Mouse (Mus musculus) MEL (cell line): ENCODE results near the gene C1qtnf1. TPM values are rescaled to one million over a fixed set of nuclear protein-coding genes. Genes with fewer than 3 reads are reported as not detected.

Experiments used
- DNase-seq: peaks from one replicate; pipeline ENCODE4 v3.0.0; 2011; ENCODE audit warnings: low read depth, low spot score
- H3K27ac ChIP-seq: 2 replicates; pipeline ENCODE4 v1.5.1; 2012; ENCODE audit warnings: low read depth, mild to moderate bottlenecking, control low read depth, low read length, moderate library complexity; ENCODE audit not compliant: control insufficient read depth
- H3K27me3 ChIP-seq, 2 experiments: fragments of 150-350 bp in 1 of 2; sonication (generic) in 1 of 2; 2 replicates each; pipeline ENCODE4 v1.6.1; 2012; ENCODE audit warnings: low read length in 2 of 2, mild to moderate bottlenecking in 2 of 2, improper control_type of control experiment in 1 of 2, moderate library complexity in 1 of 2; ENCODE audit not compliant: insufficient read depth in 2 of 2, control insufficient read depth in 1 of 2
- H3K36me3 ChIP-seq, 2 experiments: 2 replicates each; pipeline ENCODE4 v1.6.1; 2012 to 2014; ENCODE audit warnings: low read length in 2 of 2, improper control_type of control experiment in 1 of 2, inconsistent platforms in 1 of 2, mild to moderate bottlenecking in 1 of 2; ENCODE audit not compliant: insufficient read depth in 2 of 2, control insufficient read depth in 1 of 2
- H3K4me1 ChIP-seq, 2 experiments: fragments of 150-350 bp in 1 of 2; sonication (generic) in 1 of 2; 2 replicates each; pipeline ENCODE4 v1.6.1; 2012; ENCODE audit warnings: low read length in 2 of 2, improper control_type of control experiment in 1 of 2, mild to moderate bottlenecking in 1 of 2; ENCODE audit not compliant: insufficient read depth in 2 of 2, control insufficient read depth in 1 of 2
- H3K4me3 ChIP-seq, 2 experiments: fragments of 150-350 bp in 1 of 2; sonication (generic) in 1 of 2; 2 replicates each; pipeline ENCODE4 v1.5.1; 2012; ENCODE audit warnings: low read depth in 2 of 2, low read length in 2 of 2, mild to moderate bottlenecking in 2 of 2, moderate library complexity in 2 of 2, control low read depth in 1 of 2, improper control_type of control experiment in 1 of 2; ENCODE audit not compliant: control insufficient read depth in 1 of 2, insufficient read depth in 1 of 2
- H3K79me2 ChIP-seq: 2 replicates; pipeline ENCODE4 v1.6.1; 2012; ENCODE audit warnings: mild to moderate bottlenecking, low read length, moderate library complexity; ENCODE audit not compliant: control insufficient read depth, poor library complexity, insufficient read depth
- H3K9ac ChIP-seq: 2 replicates; pipeline ENCODE4 v1.6.1; 2012; ENCODE audit warnings: low read depth, mild to moderate bottlenecking, control low read depth, low read length, moderate library complexity; ENCODE audit not compliant: control insufficient read depth, poor library complexity, severe bottlenecking
- H3K9me3 ChIP-seq: fragments of 150-350 bp; sonication (generic); replicated peaks from 2 replicates; pipeline ENCODE4 v1.6.1; 2012; ENCODE audit warnings: mild to moderate bottlenecking, low read length, improper control_type of control experiment, moderate library complexity; ENCODE audit not compliant: insufficient read depth
- CHD1 ChIP-seq: IDR thresholded peaks from 2 replicates; pipeline ENCODE4 v1.6.1; 2012; ENCODE audit warnings: low read depth, mild to moderate bottlenecking, inconsistent platforms, low read length, improper control_type of control experiment
- ELF1 ChIP-seq: IDR thresholded peaks from 2 replicates; pipeline ENCODE4 v1.6.1; 2014; ENCODE audit warnings: low read depth, mild to moderate bottlenecking, inconsistent platforms, low read length, improper control_type of control experiment, moderate library complexity
- EP300 ChIP-seq, 2 experiments: IDR thresholded peaks; 2 replicates each; pipeline ENCODE4 v1.6.1; 2011; ENCODE audit warnings: improper control_type of control experiment in 2 of 2, low read length in 2 of 2, low read depth in 1 of 2, mild to moderate bottlenecking in 1 of 2
- ETS1 ChIP-seq: IDR thresholded peaks from 2 replicates; pipeline ENCODE4 v1.6.1; 2012; ENCODE audit warnings: low read depth, mild to moderate bottlenecking, inconsistent platforms, low read length, improper control_type of control experiment, moderate library complexity
- GATA1 ChIP-seq: IDR thresholded peaks from 2 replicates; pipeline ENCODE4 v1.6.1; 2011; ENCODE audit warnings: low read depth, low read length, improper control_type of control experiment
- HCFC1 ChIP-seq: IDR thresholded peaks from 2 replicates; pipeline ENCODE4 v1.6.1; 2012; ENCODE audit warnings: low read depth, mild to moderate bottlenecking, inconsistent platforms, low read length, improper control_type of control experiment, moderate library complexity
- JUND ChIP-seq: IDR thresholded peaks from 2 replicates; pipeline ENCODE4 v1.6.1; 2011; ENCODE audit warnings: low read depth, mild to moderate bottlenecking, improper control_type of control experiment, low read length
- MAFK ChIP-seq: IDR thresholded peaks from 2 replicates; pipeline ENCODE4 v1.6.1; 2011; ENCODE audit warnings: low read depth, mild to moderate bottlenecking, low read length, improper control_type of control experiment, borderline replicate concordance
- MAX ChIP-seq: IDR thresholded peaks from 2 replicates; pipeline ENCODE4 v1.6.1; 2011; ENCODE audit warnings: low read length, improper control_type of control experiment
- MEF2A ChIP-seq: IDR thresholded peaks from 2 replicates; pipeline ENCODE4 v1.6.1; 2014; ENCODE audit warnings: low read depth, mild to moderate bottlenecking, inconsistent platforms, low read length, improper control_type of control experiment; ENCODE audit not compliant: poor library complexity, insufficient replicate concordance, severe bottlenecking; ENCODE audit errors: extremely low read depth
- MXI1 ChIP-seq: IDR thresholded peaks from 2 replicates; pipeline ENCODE4 v1.6.1; 2011; ENCODE audit warnings: mild to moderate bottlenecking, low read depth, low read length, improper control_type of control experiment
- NELFE ChIP-seq: IDR thresholded peaks from 2 replicates; pipeline ENCODE4 v1.6.1; 2011; ENCODE audit warnings: low read depth, low read length, improper control_type of control experiment
- NRF1 ChIP-seq: IDR thresholded peaks from 2 replicates; pipeline ENCODE4 v1.6.1; 2014; ENCODE audit warnings: low read depth, mild to moderate bottlenecking, inconsistent platforms, low read length, improper control_type of control experiment, moderate library complexity; ENCODE audit not compliant: poor library complexity, insufficient read depth, severe bottlenecking
- POLR2A ChIP-seq, 2 experiments: IDR thresholded peaks; 2 replicates each; pipeline ENCODE4 v1.6.1; 2011 to 2012; ENCODE audit warnings: low read length in 2 of 2, mild to moderate bottlenecking in 2 of 2, control low read depth in 1 of 2, improper control_type of control experiment in 1 of 2, low read depth in 1 of 2, moderate library complexity in 1 of 2; ENCODE audit not compliant: control insufficient read depth in 1 of 2, insufficient read depth in 1 of 2, poor library complexity in 1 of 2
- RAD21 ChIP-seq: IDR thresholded peaks from 2 replicates; pipeline ENCODE4 v1.6.1; 2011; ENCODE audit warnings: mild to moderate bottlenecking, low read depth, low read length, improper control_type of control experiment
- SMC3 ChIP-seq: IDR thresholded peaks from 2 replicates; pipeline ENCODE4 v1.6.1; 2011; ENCODE audit warnings: low read depth, low read length, improper control_type of control experiment
- TBP ChIP-seq: IDR thresholded peaks from 2 replicates; pipeline ENCODE4 v1.8.0; 2011; ENCODE audit warnings: low read depth, low read length, improper control_type of control experiment
- USF1 ChIP-seq: IDR thresholded peaks from 2 replicates; pipeline ENCODE4 v1.6.1; 2014; ENCODE audit warnings: low read depth, mild to moderate bottlenecking, inconsistent platforms, low read length, improper control_type of control experiment, moderate library complexity
- ZC3H11A ChIP-seq: IDR thresholded peaks from 2 replicates; pipeline ENCODE4 v1.6.1; 2012; ENCODE audit warnings: low read depth, mild to moderate bottlenecking, inconsistent platforms, low read length, improper control_type of control experiment
- ZKSCAN1 ChIP-seq: IDR thresholded peaks from 2 replicates; pipeline ENCODE4 v1.6.1; 2012; ENCODE audit warnings: low read depth, mild to moderate bottlenecking, inconsistent platforms, low read length, improper control_type of control experiment, moderate library complexity
- ZMIZ1 ChIP-seq: IDR thresholded peaks from 2 replicates; pipeline ENCODE4 v1.6.1; 2012; ENCODE audit warnings: low read depth, mild to moderate bottlenecking, inconsistent platforms, low read length, improper control_type of control experiment, moderate library complexity
- ZNF384 ChIP-seq: IDR thresholded peaks from 2 replicates; pipeline ENCODE4 v1.6.1; 2012; ENCODE audit warnings: low read depth, mild to moderate bottlenecking, inconsistent platforms, low read length, improper control_type of control experiment
- polyA plus RNA-seq, 2 experiments: library from polyadenylated mRNA; stranded (reverse) in 1 of 2; unstranded in 1 of 2; fragments of >175 nt in 1 of 2; fragments of >200 nt in 1 of 2; gene quantifications; 2 replicates each; pipeline versions ENCODE4 v1.2.1 to v1.2.4; 2012; ENCODE audit warnings: low replicate concordance in 2 of 2, low read depth in 1 of 2; ENCODE audit not compliant: insufficient read length in 2 of 2, insufficient read depth in 1 of 2, missing spikeins in 1 of 2
- total RNA-seq: library from RNA; depleted of rRNA; stranded (reverse); fragments of 300-350 nt; gene quantifications from 2 replicates; pipeline ENCODE4 v1.2.3, GENCODE M21; 2012; rRNA removed

C1qtnf1 gene
- total RNA-seq (0.07 and 0.27 TPM in 2 replicates), polyA plus RNA-seq (under 1 TPM in 1 of 2 experiments, not detected in 1; 0.72 TPM)

- Histone ChIP-seq H3K79me2 (no peaks in the 10 kb centered on the region), H3K27ac (no peak within 1 kb of the TSS), H3K36me3 (peaks cover 0 to 5% of the 10 kb centered on the region in 2 experiments; a peak in 2 of 4 replicates), H3K4me1 (peaks cover 2 to 13% of the 10 kb centered on the region in 2 experiments; a peak in 3 of 4 replicates), H3K9ac (peak within 1 kb of the TSS; percentile 48), H3K4me3 (peak within 1 kb of the TSS; percentile 14 to 30; a peak in 3 of 4 replicates), H3K9me3 (no peaks in the 10 kb centered on the region), H3K27me3 (no peaks in the 10 kb centered on the region; a peak in 1 of 4 replicates)
- TF ChIP-seq GATA1 (0 out of 2 replicates have a peak, but pooled peaks have one; percentile 19), JUND (peak; percentile 55; the same call in 1 of the 2 replicates), ETS1 (peak; percentile 19; the same call in 1 of the 2 replicates), MEF2A (no peak), MAFK (no peak), EP300 (IDR thresholded peaks at IDR 0.05; ENCODE audit: low read depth in 1 of 2, low read length in 2 of 2) (0 out of 4 replicates have a peak, but pooled peaks of 1 of the 2 experiments have one; percentile 8)
- DNase-seq = peak; percentile 67
Measured at GRCm38 (mm10) chr11:118427986-118428385, at the start of gene C1qtnf1. Gene C1qtnf1 (plus strand): TSS chr11:118428203.

GRCm38 (mm10) chr11:118378656-118379055 is 49.3 kb upstream of the C1qtnf1 start:
- H3K79me2 ChIP-seq = no peaks in the 10 kb centered on the region
- TF ChIP-seq SMC3 (no peak), HCFC1 (no peak), NELFE (no peak), ZKSCAN1 (no peak), ZMIZ1 (no peak), ZNF384 (no peak), EP300 (IDR thresholded peaks at IDR 0.05; ENCODE audit: low read depth in 1 of 2, low read length in 2 of 2) (no peak), MXI1 (no peak), NRF1 (no peak), ZC3H11A (no peak), CHD1 (no peak), POLR2A (IDR thresholded peaks at IDR 0.05; ENCODE audit: control insufficient read depth in 1 of 2, insufficient read depth in 1 of 2, low read depth in 1 of 2, low read length in 2 of 2, poor library complexity in 1 of 2) (no peak), TBP (no peak), USF1 (no peak), RAD21 (no peak), MAX (no peak), MEF2A (no peak), JUND (no peak), ELF1 (no peak)
- TF ChIP-seq, all 39 proteins: peak for 0
- Histone ChIP-seq H3K4me1 (0 out of 4 replicates have a peak, but pooled peaks cover 0 to 2% of the 10 kb centered on the region in 2 experiments), H3K27ac (no peak overlapping the region), H3K9ac (no peak overlapping the region), H3K9me3 (no peaks in the 10 kb centered on the region), H3K4me3 (no peak overlapping the region), H3K36me3 (no peaks in the 10 kb centered on the region), H3K27me3 (peaks cover 0 to 3% of the 10 kb centered on the region in 2 experiments; a peak in 2 of 4 replicates)
- DNase-seq = no peak
